Mouse (Mus musculus) urinary bladder, postnatal 4 days (tissue): ENCODE results near the gene Txnrd3.

Experiments used
- DNase-seq, 2 experiments: peaks; one replicate each; pipeline ENCODE4 v3.0.0; 2021 to 2022; ENCODE audit warnings: low spot score in 2 of 2

Gene Txnrd3

GRCm38 (mm10) chr6:89643798-89644270, at the start of gene Txnrd3:
Txnrd3 (plus strand) TSS chr6:89643988.
- peak; percentile 89 to 93 for DNase-seq

- DNase-seq, result peak; percentile 88 to 96
These were observed 48.6 kb upstream of the Txnrd3 start, which contains the start of gene Chchd6 for GRCm38 (mm10) chr6:89595018-89595776. Chchd6 (minus strand) TSS chr6:89595652.

- no peak for DNase-seq
These were observed 48.0 kb upstream of the Txnrd3 start for GRCm38 (mm10) chr6:89595777-89596146.

- no peak for DNase-seq
These were observed 47.3 kb upstream of the Txnrd3 start for GRCm38 (mm10) chr6:89596510-89596909.

- no peak for DNase-seq
These were observed 37.7 kb upstream of the Txnrd3 start for GRCm38 (mm10) chr6:89606096-89606495.

GRCm38 (mm10) chr6:89607999-89608398, 35.8 kb upstream of the Txnrd3 start:
- no peak for DNase-seq

- no peak for DNase-seq
These were observed 30.3 kb upstream of the Txnrd3 start for GRCm38 (mm10) chr6:89613336-89614106.

- DNase-seq, result no peak
These were observed 29.7 kb upstream of the Txnrd3 start for GRCm38 (mm10) chr6:89614107-89614471.

GRCm38 (mm10) chr6:89614596-89615372, 29.0 kb upstream of the Txnrd3 start:
- DNase-seq, result no peak

- DNase-seq, result no peak
These were observed 28.4 kb upstream of the Txnrd3 start for GRCm38 (mm10) chr6:89615373-89615755.

GRCm38 (mm10) chr6:89622647-89623046, 21.1 kb upstream of the Txnrd3 start:
- DNase-seq, result no peak

GRCm38 (mm10) chr6:89628045-89628785, 15.6 kb upstream of the Txnrd3 start:
- DNase-seq, result no peak

- peak; percentile 59 to 74 for DNase-seq
These were observed 11.8 kb upstream of the Txnrd3 start for GRCm38 (mm10) chr6:89631809-89632562.

- DNase-seq, result no peak
These were observed 10.7 kb upstream of the Txnrd3 start for GRCm38 (mm10) chr6:89633115-89633514.

- no peak for DNase-seq
These were observed 9.4 kb upstream of the Txnrd3 start for GRCm38 (mm10) chr6:89634400-89634799.

GRCm38 (mm10) chr6:89637977-89638376, 5.8 kb upstream of the Txnrd3 start:
- DNase-seq, result no peak

- DNase-seq, result no peak
These were observed 4.8 kb upstream of the Txnrd3 start for GRCm38 (mm10) chr6:89639025-89639424.

- DNase-seq, result peak; percentile 89 to 92
These were observed 685 bp downstream of the Txnrd3 start for GRCm38 (mm10) chr6:89644271-89645075.

GRCm38 (mm10) chr6:89649897-89650296, 6.1 kb downstream of the Txnrd3 start:
- no peak for DNase-seq

- no peak for DNase-seq
These were observed 8.0 kb downstream of the Txnrd3 start for GRCm38 (mm10) chr6:89651770-89652169.
